Mouse (Mus musculus): ENCODE results near the gene Rpl9. TPM values are rescaled to one million over a fixed set of nuclear protein-coding genes. Genes with fewer than 3 reads are reported as not detected.

The Rpl9 gene
- polyA plus RNA-seq, 1 experiment from 2014 or later = 976 TPM

DNA sequence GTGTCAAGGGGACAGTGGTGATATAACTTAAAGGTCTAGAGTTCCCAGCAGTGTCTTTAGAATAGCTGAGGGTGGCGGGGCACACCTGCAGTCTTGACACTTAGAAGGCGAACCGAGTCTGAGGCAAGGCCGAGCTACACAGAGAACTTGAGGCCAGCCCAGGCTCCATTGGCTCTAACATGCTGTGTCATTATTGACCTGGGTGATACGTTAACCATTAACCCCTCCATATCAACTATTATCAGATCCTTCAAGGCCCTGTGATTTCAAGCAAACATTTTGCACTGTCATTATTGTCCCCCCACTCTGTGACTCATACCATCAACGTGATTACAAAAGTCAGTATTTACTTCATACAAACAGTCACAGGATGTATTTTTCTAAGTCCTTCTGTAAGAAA lies 33.0 kb upstream of the Rpl9 start:
- Histone ChIP-seq H3K9me3 (replicated peaks; ENCODE audit: control insufficient read depth, low read length) (no peaks in the 10 kb centered on the region), H3K27me3 (ENCODE audit: control insufficient read depth, insufficient read depth, low read length) (no peaks in the 10 kb centered on the region), H3K4me3 (replicated peaks; ENCODE audit: low read length) (no peak overlapping the region), H3K4me2 (ENCODE audit: low read depth, low read length) (no peak overlapping the region), H3K9ac (ENCODE audit: low read length) (no peak overlapping the region), H3K27ac (ENCODE audit: low read length) (peak overlapping the region; percentile 44), H3K4me1 (ENCODE audit: control insufficient read depth, insufficient read depth, low read length) (peaks cover 4% of the 10 kb centered on the region), H3K36me3 (ENCODE audit: control insufficient read depth, insufficient read depth, low read length) (peaks cover 23% of the 10 kb centered on the region; the same call in 1 of the 2 replicates)
- peak; percentile 91 for ATAC-seq (ENCODE audit: insufficient read depth, low FRiP score)
- WGBS = 58% methylated on average over 6 of the region's 6 CpGs

DNA sequence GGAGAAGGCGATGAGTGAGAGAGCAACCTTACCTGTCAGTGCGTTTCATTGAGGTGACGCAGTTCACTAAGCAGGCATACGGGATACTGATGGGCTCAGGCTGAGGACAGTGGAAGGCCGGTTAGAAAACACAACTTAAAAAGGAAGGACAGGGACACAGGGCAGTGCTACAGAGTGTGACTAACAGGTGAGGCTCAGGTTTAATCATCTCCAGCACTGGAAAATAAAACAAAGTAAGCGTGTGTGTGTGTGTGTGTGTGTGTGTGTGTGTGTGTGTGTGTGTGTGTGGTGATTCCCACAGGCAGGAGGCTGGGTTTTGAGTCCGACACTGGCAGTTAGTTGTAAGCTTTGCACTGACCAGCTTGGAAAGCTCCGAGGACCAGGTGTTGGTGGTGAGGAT lies 31.6 kb upstream of the Rpl9 start:
- Histone ChIP-seq H3K27ac (ENCODE audit: low read length) (no peak overlapping the region), H3K36me3 (ENCODE audit: control insufficient read depth, insufficient read depth, low read length) (peaks cover 23% of the 10 kb centered on the region; the same call in 1 of the 2 replicates)

DNA sequence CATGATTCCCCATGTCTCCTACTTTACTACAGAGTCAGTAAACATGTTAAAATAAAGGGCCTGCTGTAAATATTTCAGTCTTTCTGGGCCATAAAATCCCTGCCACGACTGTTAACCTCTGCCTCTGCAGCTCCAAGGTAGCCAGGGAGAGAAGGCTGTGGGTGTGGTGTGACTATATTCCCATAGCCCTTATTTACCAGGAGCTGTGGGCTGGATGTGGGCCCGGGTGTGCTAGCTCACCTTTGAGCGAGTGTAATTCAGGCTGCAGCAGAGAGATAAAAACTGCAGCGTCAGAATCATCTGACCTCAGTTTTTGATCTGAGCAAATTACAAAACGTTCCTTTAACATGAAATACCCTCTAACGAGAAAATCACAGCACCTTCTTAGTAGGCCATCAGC lies 29.6 kb upstream of the Rpl9 start:
- no peak overlapping the region for H3K27ac ChIP-seq (ENCODE audit: low read length)
- H3K4me2 ChIP-seq (ENCODE audit: low read depth, low read length) = no peak overlapping the region
- no peak overlapping the region for H3K9ac ChIP-seq (ENCODE audit: low read length)
- no peak for ATAC-seq (ENCODE audit: insufficient read depth, low FRiP score)
- no peaks in the 10 kb centered on the region for H3K27me3 ChIP-seq (ENCODE audit: control insufficient read depth, insufficient read depth, low read length)
- H3K9me3 ChIP-seq (replicated peaks; ENCODE audit: control insufficient read depth, low read length) = no peaks in the 10 kb centered on the region
- H3K4me1 ChIP-seq (ENCODE audit: control insufficient read depth, insufficient read depth, low read length) = peaks cover 7% of the 10 kb centered on the region
- 62% methylated on average over 6 of the region's 6 CpGs for WGBS
- no peak overlapping the region for H3K4me3 ChIP-seq (replicated peaks; ENCODE audit: low read length)
- peaks cover 17% of the 10 kb centered on the region; the same call in 1 of the 2 replicates for H3K36me3 ChIP-seq (ENCODE audit: control insufficient read depth, insufficient read depth, low read length)

More for the DNA sequence above, 31.6 kb upstream of the Rpl9 start:
- Histone ChIP-seq H3K27me3 (ENCODE audit: control insufficient read depth, insufficient read depth, low read length) (no peaks in the 10 kb centered on the region), H3K4me1 (ENCODE audit: control insufficient read depth, insufficient read depth, low read length) (no peaks in the 10 kb centered on the region), H3K4me2 (ENCODE audit: low read depth, low read length) (no peak overlapping the region), H3K4me3 (replicated peaks; ENCODE audit: low read length) (no peak overlapping the region), H3K9ac (ENCODE audit: low read length) (no peak overlapping the region), H3K9me3 (replicated peaks; ENCODE audit: control insufficient read depth, low read length) (no peaks in the 10 kb centered on the region)
- ATAC-seq (ENCODE audit: insufficient read depth, low FRiP score) = no peak
- WGBS = 92% methylated on average over 8 of the region's 8 CpGs

DNA sequence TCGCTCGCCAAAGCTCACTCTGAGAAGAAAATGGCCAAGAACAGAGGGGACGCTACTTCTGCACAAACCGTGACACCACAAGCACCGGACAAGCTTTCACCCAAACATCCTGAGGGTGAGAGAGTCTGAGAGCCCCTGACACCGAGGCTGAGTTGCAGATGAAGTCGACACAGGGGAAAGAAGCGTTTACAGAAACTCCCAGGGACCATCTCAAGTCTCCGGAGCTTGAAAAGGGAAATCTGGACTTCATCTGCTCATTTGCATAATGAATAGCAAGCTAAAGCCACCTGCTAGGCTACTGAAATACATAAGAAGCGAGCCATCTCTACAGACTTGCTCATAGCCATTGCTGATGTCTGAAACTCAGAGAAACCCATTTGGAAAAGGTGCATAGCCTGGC lies 27.9 kb upstream of the Rpl9 start:
- Histone ChIP-seq H3K27me3 (ENCODE audit: control insufficient read depth, insufficient read depth, low read length) (no peaks in the 10 kb centered on the region), H3K4me3 (replicated peaks; ENCODE audit: low read length) (no peak overlapping the region), H3K27ac (ENCODE audit: low read length) (no peak overlapping the region), H3K4me2 (ENCODE audit: low read depth, low read length) (no peak overlapping the region), H3K4me1 (ENCODE audit: control insufficient read depth, insufficient read depth, low read length) (peaks cover 14% of the 10 kb centered on the region), H3K9ac (ENCODE audit: low read length) (no peak overlapping the region), H3K9me3 (replicated peaks; ENCODE audit: control insufficient read depth, low read length) (no peaks in the 10 kb centered on the region), H3K36me3 (ENCODE audit: control insufficient read depth, insufficient read depth, low read length) (peaks cover 13% of the 10 kb centered on the region; the same call in 1 of the 2 replicates)
- ATAC-seq (ENCODE audit: insufficient read depth, low FRiP score) = no peak
- 80% methylated on average over 10 of the region's 10 CpGs for WGBS

DNA sequence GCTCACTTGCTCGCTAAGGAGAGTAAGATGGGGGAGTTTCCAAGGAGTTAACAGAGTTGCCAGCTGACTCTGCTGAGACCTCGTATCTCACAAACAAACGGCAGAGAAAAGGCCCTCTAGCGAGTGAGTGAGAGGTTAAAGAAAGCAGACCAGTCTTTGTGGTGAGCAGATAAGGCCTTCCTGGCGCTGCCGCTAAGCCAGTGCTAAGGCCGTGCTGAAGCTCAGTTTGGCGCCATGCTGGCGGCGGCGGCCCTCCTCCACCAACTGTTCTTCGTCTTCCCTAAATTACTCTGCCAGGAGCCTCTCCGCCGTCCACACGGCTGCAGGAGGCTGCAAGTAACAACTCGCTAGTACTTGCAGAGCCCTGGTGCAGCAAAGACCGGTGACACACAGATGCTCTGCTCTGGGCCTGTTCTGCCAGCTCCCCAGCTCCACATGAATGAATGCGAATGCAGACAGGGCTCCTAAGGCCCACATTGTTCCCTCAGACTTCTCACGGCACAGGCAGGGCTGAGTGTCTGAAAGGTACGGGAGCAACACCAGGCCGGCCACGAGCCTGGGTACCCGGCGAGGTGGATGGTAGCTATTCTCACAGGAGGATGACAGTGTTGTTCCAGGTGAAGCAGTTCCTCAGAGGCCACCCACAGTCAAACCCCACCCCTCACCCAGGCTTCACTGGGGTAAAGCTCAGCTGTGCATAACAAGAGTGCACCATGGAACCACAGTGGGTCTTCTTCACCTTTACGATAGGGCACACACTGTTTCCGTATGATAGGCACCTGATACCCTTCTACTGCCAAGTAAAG lies 24.6 kb upstream of the Rpl9 start:
- Histone ChIP-seq H3K9me3 (replicated peaks; ENCODE audit: control insufficient read depth, low read length) (no peaks in the 10 kb centered on the region), H3K27me3 (ENCODE audit: control insufficient read depth, insufficient read depth, low read length) (no peaks in the 10 kb centered on the region), H3K4me2 (ENCODE audit: low read depth, low read length) (no peak overlapping the region), H3K4me3 (replicated peaks; ENCODE audit: low read length) (no peak overlapping the region), H3K36me3 (ENCODE audit: control insufficient read depth, insufficient read depth, low read length) (peaks cover 13% of the 10 kb centered on the region; the same call in 1 of the 2 replicates), H3K4me1 (ENCODE audit: control insufficient read depth, insufficient read depth, low read length) (peaks cover 14% of the 10 kb centered on the region), H3K27ac (ENCODE audit: low read length) (peak overlapping the region; percentile 89), H3K9ac (ENCODE audit: low read length) (peak overlapping the region; percentile 61)
- 21% methylated on average over 26 of the region's 26 CpGs for WGBS
- peak; percentile 86 for ATAC-seq (ENCODE audit: insufficient read depth, low FRiP score)

DNA sequence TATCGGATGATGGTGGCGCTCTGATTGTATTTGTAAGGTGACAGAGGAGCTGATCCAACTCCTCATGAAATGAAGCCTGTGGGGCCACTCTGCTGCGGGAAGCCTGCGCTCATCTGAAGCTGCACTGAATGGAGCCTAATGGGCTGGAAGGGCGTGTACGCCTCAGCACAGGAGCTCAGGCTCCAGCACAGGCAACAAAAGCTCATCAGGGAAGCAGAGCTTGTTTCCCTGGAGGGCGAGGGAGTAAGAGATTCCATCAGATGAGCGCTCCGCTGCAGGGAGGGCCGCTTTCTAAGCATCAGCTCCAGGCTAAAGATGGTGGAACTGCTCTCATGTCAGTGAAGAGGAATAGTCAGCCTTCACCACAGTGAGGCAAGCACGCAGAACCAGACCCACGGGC lies 16.7 kb upstream of the Rpl9 start:
- H3K4me1 ChIP-seq (ENCODE audit: control insufficient read depth, insufficient read depth, low read length) = no peaks in the 10 kb centered on the region
- no peaks in the 10 kb centered on the region for H3K27me3 ChIP-seq (ENCODE audit: control insufficient read depth, insufficient read depth, low read length)
- WGBS = 76% methylated on average over 12 of the region's 12 CpGs
- no peaks in the 10 kb centered on the region for H3K9me3 ChIP-seq (replicated peaks; ENCODE audit: control insufficient read depth, low read length)
- peaks cover 9% of the 10 kb centered on the region; the same call in 1 of the 2 replicates for H3K36me3 ChIP-seq (ENCODE audit: control insufficient read depth, insufficient read depth, low read length)
- no peak overlapping the region for H3K9ac ChIP-seq (ENCODE audit: low read length)
- H3K27ac ChIP-seq (ENCODE audit: low read length) = no peak overlapping the region
- no peak overlapping the region for H3K4me3 ChIP-seq (replicated peaks; ENCODE audit: low read length)
- H3K4me2 ChIP-seq (ENCODE audit: low read depth, low read length) = no peak overlapping the region
- ATAC-seq (ENCODE audit: insufficient read depth, low FRiP score) = no peak

DNA sequence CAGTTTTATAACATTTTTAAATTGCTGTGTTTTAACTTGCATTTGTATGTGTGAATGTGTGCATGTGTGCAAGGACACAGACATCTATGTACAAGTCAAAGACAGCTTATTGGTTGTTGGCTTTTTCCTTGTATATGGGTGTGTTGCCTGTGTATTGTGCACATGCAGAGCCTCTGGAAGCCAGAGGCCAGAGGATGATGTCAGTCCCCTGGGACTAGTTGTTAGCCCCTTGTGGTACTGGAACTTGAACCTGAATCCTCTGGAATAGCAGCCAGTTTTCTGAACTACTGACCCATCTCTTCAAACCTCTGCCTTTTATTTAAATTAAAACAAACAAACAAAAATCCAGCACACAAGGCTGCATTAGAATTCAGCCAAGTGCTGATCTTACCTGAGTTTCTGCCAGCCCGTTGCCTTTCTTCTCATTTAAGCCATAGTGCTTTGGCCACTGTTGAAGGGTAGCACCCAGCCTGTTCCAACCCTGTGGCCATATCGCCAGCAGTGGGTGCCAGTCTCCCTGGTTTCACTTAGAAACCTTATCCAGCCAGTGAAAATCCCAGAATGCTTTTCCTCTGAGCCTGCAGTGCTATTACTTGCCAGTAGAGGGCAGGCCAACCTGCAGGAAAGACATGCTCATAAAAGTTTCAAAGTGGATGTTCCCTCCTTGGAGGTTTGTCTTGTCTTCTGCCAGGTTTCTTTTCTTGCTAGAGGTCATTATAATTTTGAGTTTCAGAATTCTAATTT lies 10.2 kb upstream of the Rpl9 start:
- no peaks in the 10 kb centered on the region for H3K9me3 ChIP-seq (replicated peaks; ENCODE audit: control insufficient read depth, low read length)
- H3K4me3 ChIP-seq (replicated peaks; ENCODE audit: low read length) = no peak overlapping the region
- no peak overlapping the region for H3K9ac ChIP-seq (ENCODE audit: low read length)
- peak; percentile 72; the same call in 1 of the 2 replicates for ATAC-seq (ENCODE audit: insufficient read depth, low FRiP score)
- H3K4me2 ChIP-seq (ENCODE audit: low read depth, low read length) = no peak overlapping the region
- H3K36me3 ChIP-seq (ENCODE audit: control insufficient read depth, insufficient read depth, low read length) = peaks cover 6% of the 10 kb centered on the region; the same call in 1 of the 2 replicates
- H3K27me3 ChIP-seq (ENCODE audit: control insufficient read depth, insufficient read depth, low read length) = no peaks in the 10 kb centered on the region
- no peaks in the 10 kb centered on the region for H3K4me1 ChIP-seq (ENCODE audit: control insufficient read depth, insufficient read depth, low read length)
- H3K27ac ChIP-seq (ENCODE audit: low read length) = no peak overlapping the region
- WGBS = 21% methylated on average over 2 of the region's 2 CpGs

DNA sequence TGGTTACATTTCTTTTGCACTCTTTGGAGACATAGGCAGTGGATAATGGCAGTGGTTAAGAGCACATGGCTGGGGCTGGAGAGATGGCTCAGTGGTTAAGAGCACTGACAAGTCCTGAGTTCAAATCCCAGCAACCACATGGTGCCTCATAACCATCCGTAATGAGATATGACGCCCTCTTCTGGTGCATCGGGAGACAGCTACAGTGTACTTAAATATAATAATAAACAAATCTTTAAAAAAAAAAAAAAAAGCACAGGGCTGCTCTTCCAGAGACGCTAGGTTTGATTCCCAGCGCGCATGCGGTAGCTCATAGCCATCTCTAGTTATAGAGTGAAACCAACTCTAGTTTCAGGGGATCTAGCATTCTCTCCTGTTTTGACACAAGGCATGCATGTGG lies 3.2 kb upstream of the Rpl9 start:
- peaks cover 7% of the 10 kb centered on the region; the same call in 1 of the 2 replicates for H3K36me3 ChIP-seq (ENCODE audit: control insufficient read depth, insufficient read depth, low read length)
- H3K4me3 ChIP-seq (replicated peaks; ENCODE audit: low read length) = no peak overlapping the region
- no peak for ATAC-seq (ENCODE audit: insufficient read depth, low FRiP score)
- H3K4me2 ChIP-seq (ENCODE audit: low read depth, low read length) = no peak overlapping the region
- no peak overlapping the region for H3K9ac ChIP-seq (ENCODE audit: low read length)
- no peak overlapping the region for H3K27ac ChIP-seq (ENCODE audit: low read length)
- no peaks in the 10 kb centered on the region for H3K27me3 ChIP-seq (ENCODE audit: control insufficient read depth, insufficient read depth, low read length)
- WGBS = 92% methylated on average over 7 of the region's 7 CpGs
- no peaks in the 10 kb centered on the region for H3K9me3 ChIP-seq (replicated peaks; ENCODE audit: control insufficient read depth, low read length)
- peaks cover 8% of the 10 kb centered on the region for H3K4me1 ChIP-seq (ENCODE audit: control insufficient read depth, insufficient read depth, low read length)

DNA sequence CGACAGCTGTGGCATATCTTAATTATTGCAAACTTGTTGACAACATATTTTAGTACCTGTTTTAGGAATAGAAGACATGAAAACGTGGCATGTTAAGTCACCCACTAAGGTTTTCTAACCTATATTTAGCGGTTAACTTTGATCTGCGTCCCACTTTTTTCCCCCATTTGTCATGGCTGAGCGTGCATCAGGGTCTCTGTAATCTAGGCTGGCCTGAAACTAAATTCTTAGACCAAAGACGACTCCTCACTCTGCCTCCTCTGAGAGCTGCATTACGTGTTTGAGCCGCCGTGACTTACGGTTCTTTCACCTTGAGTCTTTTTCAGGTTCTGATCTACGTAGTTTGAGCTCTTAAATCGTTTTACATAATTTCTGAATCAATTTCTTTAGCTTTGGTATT lies 509 bp upstream of the Rpl9 start:
- H3K9me3 ChIP-seq (replicated peaks; ENCODE audit: control insufficient read depth, low read length) = no peaks in the 10 kb centered on the region
- ATAC-seq (ENCODE audit: insufficient read depth, low FRiP score) = 0 out of 2 replicates have a peak, but pooled peaks have one; percentile 39
- peaks cover 11% of the 10 kb centered on the region for H3K4me1 ChIP-seq (ENCODE audit: control insufficient read depth, insufficient read depth, low read length)
- H3K27me3 ChIP-seq (ENCODE audit: control insufficient read depth, insufficient read depth, low read length) = no peaks in the 10 kb centered on the region
- H3K4me2 ChIP-seq (ENCODE audit: low read depth, low read length) = peak overlapping the region; percentile 81
- peak overlapping the region; percentile 42 for H3K27ac ChIP-seq (ENCODE audit: low read length)
- peak overlapping the region; percentile 100 for H3K4me3 ChIP-seq (replicated peaks; ENCODE audit: low read length)
- peak overlapping the region; percentile 82 for H3K9ac ChIP-seq (ENCODE audit: low read length)
- WGBS = 2% methylated on average over 12 of the region's 12 CpGs
- peaks cover 11% of the 10 kb centered on the region; the same call in 1 of the 2 replicates for H3K36me3 ChIP-seq (ENCODE audit: control insufficient read depth, insufficient read depth, low read length)

All from stomach, embryonic 16.5 days (tissue).